Mouse (Mus musculus): ENCODE results near the gene Chrm2.

DNA sequence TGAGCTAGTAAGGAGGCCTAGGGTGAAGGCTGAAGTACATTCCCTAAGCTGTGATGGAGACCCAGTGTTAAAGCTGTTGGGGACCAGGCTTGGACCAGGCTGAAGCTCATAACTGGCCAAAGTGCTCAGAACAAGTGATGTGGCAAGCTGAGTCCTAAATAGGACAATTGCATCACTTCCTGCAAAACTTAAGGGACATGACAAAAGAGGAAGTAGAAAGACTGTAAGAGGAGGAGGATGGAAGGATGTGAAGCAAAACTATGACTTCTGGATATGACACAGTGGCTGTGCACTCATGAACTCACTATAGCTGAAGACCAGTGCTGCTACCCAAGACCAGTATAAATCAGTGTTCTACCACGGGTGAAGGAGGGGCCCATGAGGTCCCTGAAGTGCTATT is 69.1 kb downstream of the Chrm2 start:
- TF ChIP-seq CTCF (IDR thresholded peaks at IDR 0.05; ENCODE audit: extremely low read depth, insufficient read length, insufficient replicate concordance, low read depth, low read length) (no peak), POLR2A (IDR thresholded peaks at IDR 0.05; ENCODE audit: low read depth, low read length) (no peak)
